Mouse (Mus musculus) ES-E14 (cell line): ENCODE measurements around the gene Tmem100.

Experiments
- HCFC1 ChIP-seq: IDR thresholded peaks from 2 replicates; pipeline ENCODE4 v1.6.1; 2012; ENCODE audit warnings: low read length, inconsistent platforms, borderline replicate concordance; ENCODE audit not compliant: insufficient read depth
- MAFK ChIP-seq: IDR thresholded peaks from 2 replicates; pipeline ENCODE4 v1.6.1; 2014; ENCODE audit warnings: mild to moderate bottlenecking, low read depth, low read length, inconsistent platforms; ENCODE audit not compliant: insufficient read depth
- ZNF384 ChIP-seq: IDR thresholded peaks from 2 replicates; pipeline ENCODE4 v1.6.1; 2012; ENCODE audit warnings: low read depth, low read length, inconsistent platforms

GRCm38 (mm10) chr11:90029841-90030398, at the start of gene Tmem100:
- TF ChIP-seq HCFC1 (no peak), MAFK (no peak), ZNF384 (no peak)
